Mouse (Mus musculus) neural tube, embryonic 13.5 days (tissue): ENCODE measurements around the gene Klhl12. TPM values are rescaled to one million over a fixed set of nuclear protein-coding genes. Genes with fewer than 3 reads are reported as not detected.

Experiments used
- ATAC-seq: fragments of 200-750 bp; cut with Nextera tagmentation; 2 replicates; pipeline ENCODE4 v1.8.0; 2017; ENCODE audit warnings: low read depth, mild to moderate bottlenecking, moderate TSS enrichment, moderate library complexity
- H3K27ac ChIP-seq: fragments of 300-500 bp; sonication (generic); replicated peaks from 2 replicates; pipeline ENCODE4 v1.5.1; 2015; ENCODE audit warnings: moderate library complexity, mild to moderate bottlenecking, inconsistent platforms
- H3K27me3 ChIP-seq: fragments of 300-500 bp; sonication (generic); 2 replicates; pipeline ENCODE4 v1.6.1; 2015; ENCODE audit warnings: mild to moderate bottlenecking, inconsistent platforms
- H3K36me3 ChIP-seq: fragments of 300-500 bp; sonication (generic); 2 replicates; pipeline ENCODE4 v1.6.1; 2015; ENCODE audit warnings: mild to moderate bottlenecking, inconsistent platforms
- H3K4me1 ChIP-seq: fragments of 300-500 bp; sonication (generic); replicated peaks from 2 replicates; pipeline ENCODE4 v1.6.1; 2015; ENCODE audit warnings: inconsistent platforms
- H3K4me2 ChIP-seq: fragments of 300-500 bp; sonication (generic); 2 replicates; pipeline ENCODE4 v1.6.1; 2015; ENCODE audit warnings: inconsistent platforms, mild to moderate bottlenecking, moderate library complexity
- H3K4me3 ChIP-seq: fragments of 300-500 bp; sonication (generic); 2 replicates; pipeline ENCODE4 v1.5.1; 2015; ENCODE audit warnings: mild to moderate bottlenecking, inconsistent platforms
- H3K9ac ChIP-seq: fragments of 300-500 bp; sonication (generic); 2 replicates; pipeline ENCODE4 v1.6.1; 2015; ENCODE audit warnings: moderate library complexity, mild to moderate bottlenecking, inconsistent platforms
- H3K9me3 ChIP-seq: fragments of 300-500 bp; sonication (generic); 2 replicates; pipeline ENCODE4 v1.6.1; 2016; ENCODE audit warnings: inconsistent platforms
- WGBS: fragments of 180-500 bp; shearing (Covaris S2); methylation state at CpG from one replicate; pipeline ENCODE4 v1.1.7; 2015; 5-methylcytosine and 5-hydroxymethylcytosine counted together
- polyA plus RNA-seq: library from polyadenylated mRNA; unstranded; fragments of >200 nt; fragmentation: Nextera tagmentation; extraction: Ambion mirVana; gene quantifications from 2 replicates; pipeline ENCODE4 v1.2.1, GENCODE M21; 2015

Gene Klhl12
- polyA plus RNA-seq, 1 experiment from 2014 or later, result 31.4 TPM

DNA sequence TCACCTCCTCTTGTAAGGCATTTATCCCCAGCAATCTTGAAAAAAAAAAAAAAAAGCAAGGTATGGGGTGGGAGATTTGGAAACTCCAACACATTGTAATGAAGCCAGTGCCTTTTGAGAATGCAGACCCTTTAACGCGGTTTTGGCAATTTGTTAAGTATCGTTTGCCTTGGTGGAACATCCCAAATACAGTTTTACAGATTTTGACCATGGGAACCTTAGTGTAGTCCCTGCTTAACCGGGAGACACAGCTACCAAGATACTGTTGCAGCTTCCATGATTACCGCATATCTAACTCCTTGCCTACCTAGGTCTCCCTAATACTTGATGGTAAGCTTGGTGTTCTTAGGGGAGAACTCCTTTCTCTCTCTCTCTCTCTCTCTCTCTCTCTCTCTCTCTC is 729 bp downstream of the Klhl12 start:
- WGBS, result 24% methylated on average over 5 of the region's 5 CpGs
- no peak for ATAC-seq
- Histone ChIP-seq H3K9ac (peak overlapping the region; percentile 88), H3K27ac (no peak overlapping the region), H3K9me3 (no peaks in the 10 kb centered on the region), H3K4me1 (peaks cover 17% of the 10 kb centered on the region), H3K4me3 (peak overlapping the region; percentile 96), H3K27me3 (no peaks in the 10 kb centered on the region), H3K36me3 (peaks cover 29% of the 10 kb centered on the region), H3K4me2 (peak overlapping the region; percentile 78)

GRCm38 (mm10) chr1:134458139-134458727 is 2.9 kb downstream of the Klhl12 start:
- Histone ChIP-seq H3K9me3 (no peaks in the 10 kb centered on the region), H3K27me3 (no peaks in the 10 kb centered on the region), H3K4me3 (no peak overlapping the region), H3K4me1 (peaks cover 17% of the 10 kb centered on the region), H3K36me3 (peaks cover 48% of the 10 kb centered on the region), H3K4me2 (no peak overlapping the region), H3K9ac (no peak overlapping the region), H3K27ac (no peak overlapping the region)
- ATAC-seq, result no peak
- WGBS, result 89% methylated on average over 7 of the region's 7 CpGs

DNA sequence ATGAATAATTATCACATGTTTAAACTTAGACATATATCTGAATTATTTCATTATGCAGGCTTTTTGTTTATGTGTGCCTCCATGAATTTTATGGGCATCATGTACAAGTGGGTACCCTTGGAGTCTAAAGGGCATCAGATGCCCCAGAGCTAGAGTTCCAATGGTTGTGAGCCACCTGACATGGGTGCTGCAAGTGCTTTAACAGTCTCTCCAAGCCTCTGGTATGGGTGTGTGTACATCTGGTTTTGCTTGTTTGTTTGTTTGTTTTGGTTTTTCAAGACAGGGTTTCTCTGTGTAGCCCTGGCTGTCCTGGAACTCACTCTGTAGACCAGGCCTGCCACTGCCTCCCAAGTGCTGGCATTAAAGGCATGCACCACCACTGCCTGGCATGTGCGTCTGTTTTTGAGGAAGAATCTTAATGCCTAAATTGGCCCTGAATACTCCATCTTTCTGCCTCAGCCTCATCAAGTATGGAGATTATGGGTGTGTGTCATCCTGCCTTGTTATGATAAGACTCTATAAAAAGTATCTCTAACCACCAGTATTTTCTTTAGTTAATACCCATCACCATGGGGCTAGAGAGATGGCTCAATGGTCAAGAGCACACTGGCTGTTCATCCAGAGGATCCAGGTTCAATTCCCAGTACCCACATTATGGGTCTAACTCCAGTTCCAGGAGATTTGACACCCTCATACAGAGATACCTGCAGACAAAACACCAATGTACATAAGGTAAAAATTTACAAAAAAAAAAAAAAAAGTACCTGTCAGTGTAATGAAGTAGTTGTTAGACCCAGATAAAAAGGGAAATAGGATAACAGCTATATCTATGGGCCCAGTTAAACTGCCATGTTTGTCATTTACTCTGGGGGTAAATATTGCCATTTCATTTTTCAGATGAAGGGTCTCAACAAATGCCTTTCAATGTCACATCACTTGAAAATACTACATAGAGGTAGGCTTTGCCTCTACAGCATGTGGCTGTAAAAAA is 5.3 kb downstream of the Klhl12 start:
- Histone ChIP-seq H3K9me3 (no peaks in the 10 kb centered on the region), H3K36me3 (peaks cover 66% of the 10 kb centered on the region), H3K27ac (no peak overlapping the region), H3K27me3 (no peaks in the 10 kb centered on the region), H3K4me1 (peaks cover 11% of the 10 kb centered on the region), H3K4me2 (no peak overlapping the region), H3K9ac (no peak overlapping the region), H3K4me3 (no peak overlapping the region)
- 100% methylated on average over 1 of the region's 1 CpGs for WGBS
- no peak for ATAC-seq

DNA sequence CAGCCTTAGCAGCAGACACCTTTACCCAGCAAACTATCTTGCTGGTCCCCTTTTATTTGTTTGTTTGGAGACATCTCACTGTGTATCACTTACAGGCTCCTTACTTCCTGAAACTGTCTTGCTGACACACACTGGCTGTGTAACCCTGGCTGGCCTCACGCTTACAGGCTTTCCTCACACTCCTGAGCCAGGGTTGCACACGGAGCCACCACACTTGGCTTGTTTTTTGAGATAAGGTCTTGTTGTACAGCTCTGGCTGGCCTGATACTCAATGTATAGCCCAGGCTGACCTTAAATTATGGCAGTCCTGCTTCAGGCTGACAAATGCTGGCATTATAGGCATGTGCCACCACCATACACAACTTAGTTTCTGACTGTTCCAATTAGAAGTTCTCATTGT is 29.3 kb downstream of the Klhl12 start:
- H3K27me3 ChIP-seq, result no peaks in the 10 kb centered on the region
- no peak overlapping the region for H3K4me2 ChIP-seq
- no peaks in the 10 kb centered on the region for H3K4me1 ChIP-seq
- H3K27ac ChIP-seq, result no peak overlapping the region
- H3K9ac ChIP-seq, result no peak overlapping the region
- WGBS, result 94% methylated on average over 2 of the region's 2 CpGs
- no peak overlapping the region for H3K4me3 ChIP-seq
- no peaks in the 10 kb centered on the region for H3K9me3 ChIP-seq
- no peak for ATAC-seq
- peaks cover 69% of the 10 kb centered on the region for H3K36me3 ChIP-seq

GRCm38 (mm10) chr1:134490903-134491801 is 35.8 kb downstream of the Klhl12 start:
- no peak for ATAC-seq
- no peak overlapping the region for H3K4me3 ChIP-seq
- H3K27ac ChIP-seq, result no peak overlapping the region
- H3K4me2 ChIP-seq, result no peak overlapping the region
- 94% methylated on average over 6 of the region's 6 CpGs for WGBS
- no peaks in the 10 kb centered on the region for H3K9me3 ChIP-seq
- peaks cover 18% of the 10 kb centered on the region for H3K4me1 ChIP-seq
- H3K9ac ChIP-seq, result no peak overlapping the region
- no peaks in the 10 kb centered on the region for H3K27me3 ChIP-seq
- H3K36me3 ChIP-seq, result peaks cover 46% of the 10 kb centered on the region

DNA sequence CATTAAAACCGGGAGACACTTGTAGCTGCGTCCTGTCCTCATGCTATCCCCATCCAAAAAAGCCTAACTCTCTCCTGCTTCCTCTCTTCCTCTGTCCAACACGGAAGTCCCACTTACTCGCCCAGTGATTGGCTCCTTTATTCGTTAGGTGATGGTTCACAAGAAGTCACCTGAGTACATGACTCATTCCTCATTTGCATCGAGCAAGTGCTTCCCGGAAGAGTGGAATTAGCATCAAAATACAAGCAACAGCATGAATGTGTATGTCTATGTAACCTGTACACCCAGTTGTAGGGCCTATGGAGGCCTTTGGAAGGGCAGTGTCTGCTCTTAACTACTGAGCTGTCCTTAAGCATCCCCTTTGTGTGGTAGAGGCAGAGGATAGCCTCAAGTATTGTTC is 36.9 kb downstream of the Klhl12 start:
- H3K4me2 ChIP-seq, result no peak overlapping the region
- peaks cover 20% of the 10 kb centered on the region for H3K4me1 ChIP-seq
- WGBS, result 69% methylated on average over 7 of the region's 7 CpGs
- ATAC-seq, result no peak
- H3K36me3 ChIP-seq, result peaks cover 38% of the 10 kb centered on the region
- H3K27me3 ChIP-seq, result no peaks in the 10 kb centered on the region
- no peak overlapping the region for H3K4me3 ChIP-seq
- no peak overlapping the region for H3K27ac ChIP-seq
- no peaks in the 10 kb centered on the region for H3K9me3 ChIP-seq
- no peak overlapping the region for H3K9ac ChIP-seq

GRCm38 (mm10) chr1:134493496-134493895 is 38.2 kb downstream of the Klhl12 start:
- Histone ChIP-seq H3K27ac (peak overlapping the region; percentile 95; the same call in 1 of the 2 replicates), H3K4me2 (peak overlapping the region; percentile 68), H3K9me3 (no peaks in the 10 kb centered on the region), H3K36me3 (peaks cover 29% of the 10 kb centered on the region), H3K27me3 (no peaks in the 10 kb centered on the region), H3K4me3 (peak overlapping the region; percentile 78; the same call in 1 of the 2 replicates), H3K9ac (peak overlapping the region; percentile 79; the same call in 1 of the 2 replicates), H3K4me1 (peaks cover 20% of the 10 kb centered on the region)
- ATAC-seq, result no peak
- WGBS, result 82% methylated on average over 2 of the region's 2 CpGs

GRCm38 (mm10) chr1:134493956-134494355 is 38.6 kb downstream of the Klhl12 start:
- Histone ChIP-seq H3K4me2 (peak overlapping the region; percentile 68), H3K9ac (peak overlapping the region; percentile 79), H3K9me3 (no peaks in the 10 kb centered on the region), H3K4me3 (peak overlapping the region; percentile 78), H3K4me1 (peaks cover 20% of the 10 kb centered on the region), H3K27ac (peak overlapping the region; percentile 95), H3K27me3 (no peaks in the 10 kb centered on the region), H3K36me3 (peaks cover 29% of the 10 kb centered on the region)
- ATAC-seq, result peak; percentile 21
- 24% methylated on average over 5 of the region's 5 CpGs for WGBS

DNA sequence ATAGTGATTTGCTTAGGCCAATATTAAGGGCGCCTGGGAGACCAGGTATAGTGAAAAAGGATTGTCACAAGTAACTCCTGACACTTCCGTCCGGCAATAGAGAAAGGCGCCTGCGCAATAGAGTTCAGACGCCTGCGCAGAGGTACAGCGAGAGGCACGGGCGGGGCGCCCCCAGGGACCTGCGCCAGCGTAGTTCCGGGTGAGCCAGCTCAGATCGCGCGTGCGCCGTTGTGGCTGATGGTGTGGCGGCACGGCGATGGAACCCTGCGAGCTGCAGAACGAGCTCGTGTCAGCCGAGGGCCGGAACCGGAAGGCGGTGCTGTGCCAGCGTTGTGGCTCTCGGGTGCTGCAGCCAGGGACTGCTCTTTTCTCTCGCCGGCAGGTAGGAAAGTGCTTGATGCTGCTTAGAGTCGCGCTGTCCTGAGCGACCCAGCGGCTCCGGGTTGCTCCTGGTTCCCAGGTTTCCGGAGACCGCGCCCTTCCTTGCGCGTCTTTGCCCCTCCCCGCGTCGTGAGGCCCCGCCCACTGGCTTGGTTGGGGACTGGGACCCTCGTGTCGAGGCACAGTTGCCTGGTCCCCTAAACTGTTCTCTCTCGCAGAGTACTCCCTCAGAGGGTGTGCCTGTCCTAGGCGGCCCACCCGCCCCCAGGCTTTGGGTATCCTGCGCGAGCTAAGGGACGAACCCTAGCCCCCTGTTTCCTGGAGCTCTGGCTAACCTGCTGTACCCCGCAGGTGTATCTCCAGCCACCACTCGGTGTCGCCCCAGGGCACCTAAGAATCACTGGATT is 39.3 kb downstream of the Klhl12 start, which contains the start of gene Rabif:
Gene Rabif, plus strand, starts transcription at position 221 of the 788 bp plus-strand sequence.
- peak; percentile 99 for ATAC-seq
- H3K4me3 ChIP-seq, result peak within 1 kb of the TSS; percentile 78
- WGBS, result under 1% methylated on average over 58 of the region's 58 CpGs

GRCm38 (mm10) chr1:134495216-134495539 is 39.8 kb downstream of the Klhl12 start:
- peak overlapping the region; percentile 78 for H3K4me3 ChIP-seq
- H3K4me1 ChIP-seq, result peaks cover 20% of the 10 kb centered on the region
- H3K27ac ChIP-seq, result peak overlapping the region; percentile 95
- H3K4me2 ChIP-seq, result peak overlapping the region; percentile 68
- ATAC-seq, result no peak
- peaks cover 17% of the 10 kb centered on the region for H3K36me3 ChIP-seq
- H3K9me3 ChIP-seq, result no peaks in the 10 kb centered on the region
- peak overlapping the region; percentile 79 for H3K9ac ChIP-seq
- H3K27me3 ChIP-seq, result no peaks in the 10 kb centered on the region
- 12% methylated on average over 5 of the region's 5 CpGs for WGBS

More for the DNA sequence above, 39.3 kb downstream of the Klhl12 start, which contains the start of gene Rabif:
- H3K4me2 ChIP-seq, result peak within 1 kb of the TSS; percentile 68
- H3K27me3 ChIP-seq, result no peaks in the 10 kb centered on the region
- H3K9ac ChIP-seq, result peak within 1 kb of the TSS; percentile 79
- peaks cover 20% of the 10 kb centered on the region for H3K4me1 ChIP-seq
- peak within 1 kb of the TSS; percentile 95 for H3K27ac ChIP-seq
- no peaks in the 10 kb centered on the region for H3K9me3 ChIP-seq
- peaks cover 23% of the 10 kb centered on the region for H3K36me3 ChIP-seq

- no peaks in the 10 kb centered on the region for H3K9me3 ChIP-seq
- peaks cover 20% of the 10 kb centered on the region for H3K4me1 ChIP-seq
- H3K36me3 ChIP-seq, result peaks cover 9% of the 10 kb centered on the region
- peak overlapping the region; percentile 68 for H3K4me2 ChIP-seq
- no peak overlapping the region for H3K4me3 ChIP-seq
- ATAC-seq, result no peak
- 88% methylated on average over 10 of the region's 10 CpGs for WGBS
- H3K27me3 ChIP-seq, result no peaks in the 10 kb centered on the region
- H3K27ac ChIP-seq, result no peak overlapping the region
- H3K9ac ChIP-seq, result 0 out of 2 replicates have a peak overlapping the region, but pooled peaks have one; percentile 26
These were observed 40.7 kb downstream of the Klhl12 start for GRCm38 (mm10) chr1:134495991-134496390.
